Mouse (Mus musculus) left cerebral cortex, postnatal 25 days (tissue): Measurements from ENCODE around the gene Olfr1254. TPM values are rescaled to one million over a fixed set of nuclear protein-coding genes. Genes with fewer than 3 reads are reported as not detected.

Experiments
- DNase-seq, 2 experiments: peaks; one replicate each; pipeline ENCODE4 v3.0.0; 2022; ENCODE audit warnings: low spot score in 2 of 2, mixed read lengths in 1 of 2
- intact Hi-C: fragments of 180-260 bp; cut with DNase I; formaldehyde crosslinking; loops from one replicate; pipeline ENCODE4 v1.15.1; 2025
- total RNA-seq, 2 experiments: library from RNA; stranded (reverse); gene quantifications; 2 replicates each; pipeline ENCODE4 v1.2.3; 2021

Gene Olfr1254
- total RNA-seq: not detected

DNA sequence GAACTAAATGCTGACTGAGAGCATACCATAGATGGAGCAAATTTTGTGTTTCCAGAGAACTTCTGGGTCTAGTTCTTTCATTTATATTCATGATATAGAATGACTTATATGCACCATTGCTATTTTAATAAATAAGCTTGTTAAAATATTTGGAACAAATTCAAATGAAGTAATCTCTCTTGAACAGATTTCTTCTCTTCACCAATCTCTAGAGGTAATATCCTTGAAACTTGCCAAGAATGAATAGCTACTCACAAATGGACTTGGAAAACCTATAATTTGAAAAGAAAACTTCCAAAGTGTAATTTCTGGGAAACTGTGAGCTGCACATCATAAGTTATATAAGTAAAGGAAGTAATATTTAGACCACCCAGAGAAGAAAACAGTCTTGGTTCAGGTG, at the start of gene Olfr1254:
Gene Olfr1254 (minus strand): TSS at position 101 of the 400 bp plus-strand sequence.
- DNase-seq: no peak

DNA sequence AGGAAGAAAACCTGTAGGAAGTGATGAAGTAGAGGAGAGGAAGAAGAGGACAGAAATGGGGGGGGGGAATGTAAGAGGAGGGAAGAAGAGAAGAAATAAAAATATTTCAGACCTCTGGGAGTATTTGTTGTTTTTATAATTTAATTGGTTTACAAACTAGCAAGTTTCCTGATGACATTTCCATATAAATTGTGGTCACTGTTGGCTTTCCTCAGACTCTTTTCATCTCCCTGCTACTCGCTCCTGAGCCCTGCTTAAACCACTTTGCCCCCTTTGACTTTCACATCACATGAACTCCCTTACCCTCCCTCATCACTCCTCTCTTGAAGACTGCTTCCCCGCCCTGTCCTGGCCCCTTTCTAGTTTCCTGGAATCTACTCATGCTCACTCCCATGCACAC, 48.0 kb upstream of the Olfr1254 start, which contains the start of gene Olfr1256:
Gene Olfr1256 (minus strand): TSS at position 101 of the 400 bp plus-strand sequence.
- intact Hi-C loops: no loop called here
- DNase-seq: no peak

More for the DNA sequence above, at the start of gene Olfr1254:
- intact Hi-C loops: no loop called here

DNA sequence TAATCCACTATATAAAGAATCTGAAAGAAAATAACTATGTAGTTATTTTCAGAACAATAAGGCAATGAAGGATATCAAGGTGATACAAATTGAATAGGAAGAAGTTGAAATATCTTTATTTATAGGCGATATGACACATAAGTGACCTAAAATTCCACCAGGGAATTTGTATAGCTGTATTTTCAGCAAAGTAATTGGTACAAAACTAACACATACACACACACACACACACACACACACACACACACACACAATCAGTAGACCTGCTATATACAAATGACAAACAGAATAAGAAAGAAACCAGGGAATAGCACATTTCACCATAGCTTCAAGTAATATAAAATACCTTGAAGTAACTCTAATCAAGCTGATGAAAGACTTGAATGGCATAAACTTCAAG, 26.8 kb upstream of the Olfr1254 start:
- no peak for DNase-seq
- intact Hi-C loops: no loop called here

DNA sequence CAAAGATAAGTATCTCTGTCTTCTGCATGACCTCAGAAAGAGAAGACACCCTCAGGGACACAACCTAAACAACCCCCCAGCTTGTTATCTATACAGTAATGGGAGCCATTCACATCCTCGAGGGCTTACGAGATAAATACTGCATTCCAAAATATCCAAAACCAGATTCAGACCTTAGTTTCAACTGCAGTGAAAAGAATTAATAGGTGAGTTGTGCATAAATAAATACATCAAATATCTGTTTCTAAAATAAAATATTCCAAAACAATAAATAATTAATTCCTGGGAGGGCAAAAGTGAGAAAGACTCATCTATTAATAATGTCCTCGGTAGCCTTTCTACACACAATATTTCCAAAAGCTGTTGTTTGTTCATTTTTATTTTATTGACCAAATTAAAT, 18.3 kb upstream of the Olfr1254 start, which contains the start of gene Olfr1255:
Gene Olfr1255 (plus strand): TSS at position 301 of the 400 bp plus-strand sequence.
- intact Hi-C loops: no loop called here
- no peak for DNase-seq

DNA sequence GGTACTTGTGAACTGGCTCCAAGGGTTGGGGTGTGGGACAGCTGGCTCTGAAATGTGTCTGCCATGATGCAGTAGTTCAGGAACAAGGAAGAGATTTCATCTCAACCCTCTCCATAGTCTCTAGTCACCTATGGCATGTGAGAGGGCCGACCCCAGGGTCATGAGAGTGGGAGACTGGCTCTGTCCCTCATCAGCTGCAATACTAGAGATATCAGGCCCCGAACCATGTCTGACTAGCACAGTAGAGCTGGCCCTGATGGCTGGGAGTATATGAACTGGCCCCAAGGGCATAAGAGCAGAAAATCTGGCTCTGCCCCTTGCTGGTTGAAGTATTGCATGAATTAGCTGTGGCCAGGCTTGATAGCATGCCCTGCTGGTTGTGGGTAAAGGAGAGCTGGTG, 17.3 kb upstream of the Olfr1254 start:
- intact Hi-C loops: no loop called here
- no peak for DNase-seq

DNA sequence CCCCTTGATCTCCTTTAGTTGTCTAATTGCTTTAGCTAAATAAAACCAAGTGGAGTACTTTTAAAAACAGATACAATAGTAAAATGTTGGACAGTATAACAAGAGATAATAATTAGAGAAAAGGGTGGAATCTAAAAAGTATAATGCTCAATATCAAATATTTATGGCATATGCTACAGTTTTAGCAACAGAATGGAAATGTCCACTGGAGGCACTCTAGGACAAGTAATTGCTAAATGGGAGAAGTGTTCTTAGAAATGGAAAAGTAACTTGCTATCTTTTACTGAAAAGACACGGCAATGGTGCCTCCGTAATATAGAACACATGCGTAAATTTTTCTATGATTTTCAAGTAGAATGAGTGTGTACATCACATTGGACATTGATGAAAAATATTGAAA, 6.2 kb upstream of the Olfr1254 start:
- peak in 1 of 2 experiments; percentile 4 for DNase-seq

DNA sequence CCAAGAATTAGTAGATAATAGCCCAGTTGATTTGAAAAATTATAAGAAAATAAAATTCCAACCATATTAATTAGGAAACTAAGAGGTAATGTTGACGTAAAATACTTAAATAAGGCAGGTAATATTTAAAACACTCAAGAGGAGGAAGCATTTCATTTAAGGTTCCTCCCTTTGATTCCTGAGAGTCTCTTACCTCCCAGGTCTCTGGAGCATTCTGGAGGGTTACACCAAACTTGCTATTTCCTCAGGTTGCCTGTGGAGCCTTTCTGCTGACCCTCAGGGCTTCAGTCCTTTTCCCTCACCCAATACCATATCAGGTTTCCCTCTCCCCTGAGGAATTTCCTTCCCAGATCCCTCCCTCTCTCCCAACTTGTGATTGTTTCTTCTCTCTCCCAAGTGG, 36.4 kb downstream of the Olfr1254 start, which contains the start of gene Olfr1253:
Gene Olfr1253 (minus strand): TSS at position 101 of the 400 bp plus-strand sequence.
- no peak for DNase-seq
- intact Hi-C loops: no loop called here

More for the DNA sequence above, 6.2 kb upstream of the Olfr1254 start:
- intact Hi-C loops: no loop called here

Other genes with a start within 250 kb of the Olfr1254 start
- gene Olfr1245, start 215.2 kb downstream of the Olfr1254 start, total RNA-seq: not detected
- gene Olfr1246, start 200.5 kb downstream of the Olfr1254 start, total RNA-seq: not detected
- gene Olfr1247, start 179.5 kb downstream of the Olfr1254 start, total RNA-seq: under 1 TPM in 1 of 2 experiments, not detected in 1; 0.14 TPM
- gene Olfr1248, start 175.4 kb downstream of the Olfr1254 start, total RNA-seq: not detected
- not detected for gene Olfr1249, start 158.6 kb downstream of the Olfr1254 start, total RNA-seq
- not detected for gene Olfr1250, start 132.2 kb downstream of the Olfr1254 start, total RNA-seq
- gene Olfr1251, start 121.7 kb downstream of the Olfr1254 start, total RNA-seq: not detected
- gene Olfr1252, start 68.6 kb downstream of the Olfr1254 start, total RNA-seq: not detected
- gene Olfr1253, start 36.5 kb downstream of the Olfr1254 start, total RNA-seq: not detected
- gene Olfr1255, start 18.4 kb upstream of the Olfr1254 start, total RNA-seq: not detected
- under 1 TPM in 1 of 2 experiments, not detected in 1; 0.05 TPM for gene Olfr1256, start 47.9 kb upstream of the Olfr1254 start, total RNA-seq
- gene Olfr48, start 54.6 kb upstream of the Olfr1254 start, total RNA-seq: not detected
- not detected for gene Olfr1257, start 84.8 kb upstream of the Olfr1254 start, total RNA-seq
- gene Olfr1258, start 133.7 kb upstream of the Olfr1254 start, total RNA-seq: not detected
- not detected for gene Olfr1259, start 155.0 kb upstream of the Olfr1254 start, total RNA-seq
- gene Olfr1260, start 180.7 kb upstream of the Olfr1254 start, total RNA-seq: not detected
- not detected for gene Olfr1261, start 197.6 kb upstream of the Olfr1254 start, total RNA-seq
- gene Olfr1262, start 206.5 kb upstream of the Olfr1254 start, total RNA-seq: not detected
- gene Olfr1263, start 218.5 kb upstream of the Olfr1254 start, total RNA-seq: not detected
- not detected for gene Olfr1264, start 232.0 kb upstream of the Olfr1254 start, total RNA-seq
- gene Olfr1265, start 241.7 kb upstream of the Olfr1254 start, total RNA-seq: not detected